Mouse (Mus musculus) kidney, adult 10 weeks (tissue): ENCODE results near the gene Gm14139. TPM values are rescaled to one million over a fixed set of nuclear protein-coding genes. Genes with fewer than 3 reads are reported as not detected.

ENCODE experiments used
- polyA plus RNA-seq: library from polyadenylated mRNA; stranded (reverse); fragments of 350-450 nt; fragmentation: Illumina TruSeq; extraction: RNeasy Lipid Tissue Mini Kit (QIAGEN cat#74804); gene quantifications from one replicate; pipeline ENCODE4 v1.2.3, GENCODE M21; 2014; ENCODE audit warnings: low read depth, low replicate concordance

The Gm14139 gene
- not detected for polyA plus RNA-seq

DNA sequence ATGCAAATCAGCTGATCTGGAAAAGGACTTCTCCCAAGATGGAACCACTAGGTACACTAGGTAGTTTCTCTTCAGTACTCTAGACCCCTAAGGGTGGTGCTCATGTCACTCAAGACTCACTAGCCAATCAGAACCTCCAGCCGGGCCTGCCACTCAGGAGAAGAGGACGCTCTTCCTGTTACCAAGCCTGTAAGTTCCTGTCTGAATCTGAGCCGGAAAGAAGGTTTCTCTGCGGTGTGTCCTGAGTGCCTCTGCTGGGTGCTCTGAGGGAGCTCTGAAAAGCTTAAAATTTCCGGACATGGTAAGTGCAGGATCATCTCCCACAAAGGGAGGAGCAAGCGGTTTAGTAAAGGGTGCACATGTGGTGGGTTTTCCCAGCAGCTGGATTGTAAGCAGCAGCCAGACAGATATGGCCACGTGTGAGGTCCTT lies at the start of gene Gm14139:
Gm14139 (plus strand) TSS at position 186 of the 430 bp plus-strand sequence.

DNA sequence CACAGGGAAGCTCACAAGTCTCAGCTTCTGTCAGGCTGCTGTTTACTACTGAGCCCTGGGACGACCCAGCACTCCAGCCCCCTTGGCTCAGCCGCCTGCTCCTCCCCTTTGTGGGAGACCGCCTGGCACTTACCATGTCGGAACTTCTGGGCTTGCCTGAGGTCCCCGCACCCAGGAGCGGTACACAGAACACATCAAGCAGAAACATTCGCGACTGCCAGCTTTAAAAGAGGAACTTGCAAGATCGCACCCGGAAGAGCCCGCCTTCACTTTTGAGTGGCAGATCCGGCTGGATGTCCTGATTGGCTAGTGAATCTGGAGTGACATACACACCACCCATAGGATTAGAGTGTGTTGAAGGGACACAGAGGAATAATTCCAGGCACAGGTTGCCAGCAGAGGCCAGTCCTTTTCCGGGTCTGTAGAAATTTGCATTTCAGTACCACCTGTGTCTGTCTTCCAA lies 45.1 kb upstream of the Gm14139 start, which contains the start of gene Zfp120:
Zfp120 (minus strand) TSS at position 274 of the 463 bp plus-strand sequence.

DNA sequence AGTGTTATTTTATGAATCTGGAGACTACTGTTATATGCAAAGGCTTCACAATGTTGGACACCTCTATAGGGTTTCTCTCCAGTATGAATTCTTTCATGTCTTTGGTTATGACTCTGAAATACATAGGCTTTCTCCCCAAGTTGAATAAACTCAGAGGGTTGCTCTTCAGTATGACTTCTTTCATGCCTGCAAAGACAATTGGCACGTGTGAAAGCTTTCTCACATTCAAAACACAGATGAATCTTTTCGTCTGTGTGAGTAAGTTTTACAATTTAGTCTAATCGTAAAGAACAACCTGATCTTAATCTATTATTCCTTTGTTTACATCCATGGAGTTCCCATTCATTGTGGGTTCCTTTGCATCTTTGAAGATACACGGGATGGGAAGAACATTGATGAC lies 2.0 kb upstream of the Gm14139 start, which contains the start of gene Gm10770:
Gm10770 (minus strand) TSS at position 101 of the 400 bp plus-strand sequence.

DNA sequence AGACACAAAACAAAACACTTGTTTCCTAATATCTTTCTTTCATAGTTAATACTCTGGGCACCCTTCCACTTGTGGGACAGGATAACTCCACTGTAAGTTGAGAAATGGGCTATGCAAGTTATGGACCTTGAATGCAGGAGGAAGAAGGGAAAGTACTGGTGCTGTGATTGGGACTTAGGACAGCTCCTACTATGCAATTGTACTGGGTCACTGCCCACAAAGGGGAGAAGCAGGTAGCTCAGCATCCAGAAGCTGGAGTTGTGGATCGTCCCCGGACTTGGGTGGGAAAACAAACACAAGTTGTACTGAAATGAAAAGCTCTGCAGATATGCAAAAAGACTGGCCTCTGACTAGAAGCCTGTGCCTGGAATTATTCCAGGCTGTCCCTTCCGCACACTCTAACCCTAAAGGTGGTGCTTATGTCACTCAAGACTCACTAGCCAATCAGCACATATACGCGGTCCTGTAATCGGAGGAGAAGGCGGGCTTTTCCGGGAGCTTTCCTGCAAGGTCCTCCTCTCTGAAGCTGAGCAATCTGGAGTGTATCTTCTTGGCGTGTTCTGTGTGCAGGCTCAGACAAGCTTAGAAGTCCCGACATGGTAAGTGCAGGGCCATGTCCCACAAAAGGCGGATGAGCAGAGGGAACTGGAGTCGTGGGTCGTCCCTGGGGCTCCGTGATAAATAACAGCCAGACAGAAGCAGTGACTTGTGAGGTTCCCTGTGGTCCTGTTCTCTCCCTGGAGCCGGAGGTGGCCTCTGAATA lies 36.2 kb downstream of the Gm14139 start, which contains the start of gene Zfp937:
Zfp937 (plus strand) TSS at position 474 of the 763 bp plus-strand sequence.

Other genes with a start within 250 kb of the Gm14139 start
- gene Zfp120, start 45.0 kb upstream of the Gm14139 start, polyA plus RNA-seq: 31.1 TPM
- not detected for gene Gm10770, start 2.1 kb upstream of the Gm14139 start, polyA plus RNA-seq
- gene Zfp937, start 36.3 kb downstream of the Gm14139 start, polyA plus RNA-seq: 12.0 TPM
- 6.3 TPM for gene Gm21994, start 73.8 kb downstream of the Gm14139 start, polyA plus RNA-seq
- not detected for gene Gm14124, start 75.8 kb downstream of the Gm14139 start, polyA plus RNA-seq
- gene Gm10130, start 141.9 kb downstream of the Gm14139 start, polyA plus RNA-seq: not detected
- 4.4 TPM for gene 3300002I08Rik, start 181.0 kb downstream of the Gm14139 start, polyA plus RNA-seq